Mouse (Mus musculus) kidney, postnatal 36 days (tissue): ENCODE measurements around the gene Fmnl3.
A peak's percentile ranks its signal among the peaks of the same experiment; 100 is the strongest.

Experiments used
- DNase-seq, 2 experiments: peaks; one replicate each; pipeline ENCODE4 v3.0.0; 2021 to 2022; ENCODE audit warnings: mixed read lengths in 2 of 2

Fmnl3 gene

DNA sequence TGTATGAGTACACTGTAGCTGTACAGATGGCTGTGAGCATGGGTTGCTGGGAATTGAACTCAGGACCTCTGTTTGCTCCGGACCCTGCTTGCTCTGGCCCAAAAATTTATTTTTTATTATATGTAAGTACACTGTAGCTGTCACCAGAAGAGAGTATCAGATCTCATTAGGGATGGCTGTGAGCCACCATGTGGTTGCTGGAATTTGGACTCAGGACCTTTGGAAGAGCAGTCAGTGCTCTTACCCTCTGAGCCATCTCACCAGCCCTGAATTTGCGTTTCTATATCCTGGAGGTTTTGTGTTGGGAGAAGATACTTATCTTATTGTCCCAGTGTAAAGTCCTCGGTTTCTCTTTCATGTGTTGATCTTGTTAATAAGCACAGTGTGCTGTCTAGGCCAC lies 16.5 kb upstream of the Fmnl3 start:
- peak; percentile 62 to 76 for DNase-seq

DNA sequence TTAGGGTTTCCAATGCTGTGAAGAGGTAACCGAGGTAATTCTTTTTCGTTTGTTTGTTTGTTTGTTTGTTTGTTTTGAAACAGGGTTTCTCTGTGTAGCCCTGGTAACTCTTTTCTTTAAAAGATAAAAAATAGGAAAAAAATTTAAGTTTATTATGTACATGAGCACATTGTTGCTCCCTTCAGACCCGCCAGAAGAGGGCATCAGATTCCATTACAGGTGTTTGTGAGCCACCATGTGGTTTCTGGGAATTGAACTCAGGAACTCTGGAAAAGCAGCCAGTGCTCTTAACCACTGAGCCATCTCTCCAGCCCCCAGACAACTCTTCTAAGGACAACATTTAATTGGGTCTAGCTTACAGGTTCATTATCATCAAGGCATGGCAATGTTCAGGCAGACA lies 15.8 kb upstream of the Fmnl3 start:
- DNase-seq = peak in 1 of 2 experiments; percentile 52

DNA sequence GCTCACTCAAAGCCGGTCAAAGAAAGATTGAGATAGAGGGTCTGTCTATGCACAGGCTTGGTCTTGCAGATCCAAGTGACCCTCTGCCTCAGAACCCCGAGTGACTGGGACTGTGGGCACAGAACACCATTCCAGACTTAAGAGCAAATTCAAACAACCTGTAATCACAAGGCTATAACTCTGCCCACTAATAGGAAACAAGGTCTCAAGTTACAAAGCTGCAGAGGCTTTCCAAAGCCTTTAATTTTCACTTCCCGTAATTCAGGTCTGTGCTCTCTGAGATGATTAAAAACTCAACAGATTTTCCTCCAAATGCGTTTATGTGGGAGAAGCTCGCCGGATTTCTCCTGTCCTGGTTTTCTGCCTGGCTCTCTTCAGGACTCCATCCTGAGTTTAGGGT lies 13.8 kb upstream of the Fmnl3 start:
- peak in 1 of 2 experiments; percentile 6 for DNase-seq

DNA sequence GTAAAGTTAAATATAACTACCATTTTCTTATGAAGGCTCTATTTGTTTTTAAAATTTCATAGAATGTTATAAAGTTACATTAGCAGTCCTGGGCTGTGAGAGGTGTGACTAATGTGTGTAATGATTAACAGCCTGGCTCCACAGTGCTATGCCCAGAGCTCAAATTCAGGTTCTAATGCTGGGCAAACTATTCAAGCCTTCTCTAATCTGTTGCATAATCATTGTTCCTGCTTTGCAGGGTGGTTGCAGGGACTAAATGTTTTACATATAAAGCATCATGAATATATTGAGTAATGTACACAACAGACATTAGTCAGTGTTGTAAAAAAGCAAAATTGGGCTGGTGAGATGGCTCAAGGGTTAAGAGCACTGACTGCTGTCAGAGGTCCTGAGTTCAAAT lies 12.6 kb upstream of the Fmnl3 start:
- DNase-seq = peak; percentile 51 to 87

DNA sequence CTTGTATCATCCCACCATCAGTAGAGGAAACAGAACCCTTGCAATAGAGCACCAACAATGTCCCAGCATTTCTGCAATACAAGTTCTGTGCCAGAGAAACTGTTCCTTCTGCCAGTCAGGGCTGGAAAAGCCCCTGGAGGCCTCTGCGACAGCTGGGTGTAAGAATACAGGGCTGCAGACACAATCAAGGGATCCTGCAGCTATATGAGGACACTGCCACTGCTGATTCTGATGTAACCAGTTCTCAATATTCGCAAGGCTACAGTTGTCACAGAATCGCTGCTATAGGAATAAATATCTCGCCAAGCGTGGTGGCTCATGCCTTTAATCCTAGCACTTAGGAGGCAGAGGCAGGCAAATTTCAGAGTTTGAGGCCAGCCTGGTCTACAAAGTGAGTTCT lies 6.0 kb upstream of the Fmnl3 start:
- no peak for DNase-seq

DNA sequence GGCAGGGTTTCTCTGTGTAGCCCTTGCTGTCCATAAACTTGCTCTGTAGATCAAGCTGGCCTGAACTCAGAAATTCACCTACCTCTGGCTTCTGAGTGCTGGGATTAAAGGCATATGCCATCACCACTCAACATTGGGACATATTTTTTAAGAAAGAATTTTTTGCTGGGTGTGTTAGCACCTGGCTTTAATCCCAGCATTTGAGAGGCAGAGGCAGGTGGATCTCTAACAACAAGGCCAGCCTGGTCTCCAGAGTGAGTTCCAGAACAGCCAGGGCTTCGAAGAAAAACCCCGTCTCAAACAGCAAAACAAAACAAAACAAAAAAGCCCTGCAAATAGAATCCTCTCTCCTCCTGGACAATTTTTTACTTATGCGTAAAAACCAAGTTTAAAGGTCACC lies 5.3 kb upstream of the Fmnl3 start:
- no peak for DNase-seq

DNA sequence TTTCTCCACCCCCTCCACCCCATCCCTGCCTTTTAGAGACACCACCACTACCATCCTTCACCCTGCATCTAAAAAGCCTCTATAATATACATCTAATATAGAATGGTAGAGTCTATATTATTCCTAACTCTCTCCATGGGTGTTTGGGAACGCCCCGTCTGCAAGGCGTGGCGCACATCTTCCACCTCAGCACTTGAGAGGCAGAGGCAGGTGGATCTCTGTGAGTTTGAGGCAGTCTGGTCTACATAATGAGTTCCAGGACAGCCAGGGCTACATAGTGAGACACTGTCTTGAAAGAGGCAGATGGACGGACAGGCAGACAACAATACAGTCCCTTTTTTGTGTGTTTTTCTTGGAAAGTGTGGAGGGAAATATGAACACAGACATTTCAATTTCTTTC lies 4.8 kb upstream of the Fmnl3 start:
- no peak for DNase-seq

DNA sequence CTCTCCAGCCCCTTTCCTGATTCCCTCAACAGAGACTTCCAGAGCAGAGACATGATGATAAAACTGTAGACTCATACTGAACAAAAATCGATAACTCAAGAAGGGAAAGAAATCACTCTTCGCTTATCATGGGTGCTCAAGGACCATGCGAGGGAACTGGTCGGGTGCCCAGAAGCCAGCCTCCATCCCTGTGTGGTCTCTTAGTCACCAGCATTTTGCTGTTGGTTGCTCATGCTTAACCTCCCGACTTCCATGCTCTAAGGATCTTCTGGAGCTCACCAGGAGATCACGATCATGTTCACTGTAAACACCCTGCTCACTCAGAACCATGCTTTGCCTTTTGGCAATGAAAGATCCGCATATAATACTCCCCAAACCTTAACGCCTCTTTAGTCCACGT lies 2.5 kb upstream of the Fmnl3 start:
- DNase-seq = no peak

DNA sequence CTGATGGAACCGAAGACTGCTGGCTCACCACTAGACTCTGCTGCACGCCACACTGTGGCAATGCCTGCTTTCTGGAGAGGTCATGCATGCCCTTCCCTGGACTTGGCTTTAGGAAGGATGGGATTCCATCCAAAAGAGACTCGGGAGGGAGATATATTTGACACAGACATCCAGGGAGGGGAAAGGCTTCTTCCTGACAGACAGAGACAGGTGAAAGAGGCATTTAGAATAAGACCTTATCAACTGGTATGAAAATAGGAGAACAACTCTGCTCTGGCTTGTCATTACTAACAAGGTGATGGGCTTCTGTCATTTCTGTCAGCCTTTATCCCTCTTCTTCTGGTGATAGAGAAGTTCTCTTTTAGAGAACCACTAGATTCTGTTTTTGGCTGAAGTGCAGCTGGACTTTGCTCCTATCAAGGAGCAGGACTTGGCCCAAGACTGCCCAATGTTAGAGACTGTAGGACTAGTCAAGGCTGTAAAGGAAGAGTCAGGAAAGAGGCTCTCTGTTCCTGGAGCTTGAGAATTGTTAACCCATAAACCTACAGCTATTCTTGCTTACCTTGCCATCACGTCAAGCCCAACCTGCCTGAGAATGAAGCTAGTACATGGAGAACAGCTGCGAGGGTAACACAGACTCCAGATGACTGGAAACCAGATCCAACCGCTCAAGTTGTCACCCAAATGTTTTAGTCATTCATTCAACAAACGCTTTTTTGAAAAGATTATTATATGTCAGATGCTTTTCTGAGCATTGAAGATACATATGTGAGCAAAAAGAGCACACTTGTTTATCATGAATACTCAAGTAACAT lies 1.5 kb upstream of the Fmnl3 start:
- DNase-seq = peak; percentile 56 to 69

DNA sequence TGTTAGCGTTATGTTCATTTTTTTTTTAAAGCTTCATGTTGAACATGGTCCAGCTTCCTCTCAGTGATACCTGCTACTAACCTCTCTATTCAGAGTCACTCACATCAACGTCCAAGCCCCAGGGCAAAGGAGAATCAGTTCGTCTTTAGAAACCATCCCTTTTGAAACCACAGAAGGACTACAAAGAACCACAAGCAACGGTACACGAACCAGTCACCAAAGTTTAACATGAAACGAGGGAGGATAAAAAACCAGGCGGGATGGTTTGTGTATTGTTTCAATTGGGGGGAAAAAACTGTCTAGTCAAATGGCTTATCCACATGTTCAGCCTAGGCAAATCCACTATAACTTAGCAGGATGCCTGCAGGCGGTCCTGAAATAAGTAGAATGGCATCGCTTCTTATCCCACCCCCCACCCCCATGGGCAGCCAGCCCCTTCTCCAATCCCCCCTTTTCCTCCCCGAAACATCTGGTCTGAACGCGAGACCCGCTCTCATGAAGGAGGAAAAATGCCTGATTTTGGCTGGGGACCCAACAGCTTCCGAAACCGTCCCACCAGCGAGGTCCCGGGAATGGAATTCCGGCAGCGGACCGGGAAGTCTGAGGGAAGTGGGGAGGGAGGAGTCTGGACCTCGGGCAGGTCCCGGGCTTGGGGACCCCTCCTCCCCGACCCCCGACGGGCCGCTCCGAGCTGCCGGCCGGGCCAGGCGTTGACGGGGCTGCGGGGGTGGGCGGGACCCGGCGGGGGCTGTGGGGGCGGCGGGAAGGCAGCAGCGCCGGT lies 701 bp downstream of the Fmnl3 start:
- DNase-seq = peak; percentile 45 to 70

DNA sequence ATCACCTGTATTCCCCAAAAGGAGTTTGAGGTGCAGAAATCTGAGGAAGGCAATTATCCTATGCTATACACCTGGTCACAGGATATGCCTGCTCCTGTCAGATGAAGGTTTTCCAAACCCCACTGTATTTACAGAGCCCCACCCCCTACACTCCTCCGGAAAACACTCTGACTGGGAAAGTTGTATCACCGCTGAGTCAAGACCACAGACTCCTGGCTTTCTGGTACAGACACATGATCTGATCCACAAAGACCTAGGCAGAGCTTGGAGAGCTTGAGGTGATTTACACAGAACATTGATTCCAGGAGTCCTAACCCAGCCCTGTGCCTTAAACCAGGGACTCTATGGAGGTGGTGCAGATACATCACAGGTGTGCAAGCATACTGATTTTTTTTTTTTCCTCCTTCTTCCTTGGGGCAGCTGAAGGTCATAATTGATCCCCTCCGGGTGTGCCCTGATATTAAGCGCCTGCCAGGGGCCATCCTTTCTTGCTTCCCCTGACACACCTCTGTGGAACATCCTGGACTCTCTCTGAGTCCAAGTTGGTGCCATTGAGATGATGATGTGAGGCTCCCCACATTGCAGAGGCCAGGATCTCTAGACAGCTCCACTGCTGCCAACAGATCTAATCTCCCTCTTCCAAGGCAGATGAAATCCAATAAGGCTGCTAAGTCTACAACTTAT lies 1.6 kb downstream of the Fmnl3 start:
- no peak for DNase-seq

DNA sequence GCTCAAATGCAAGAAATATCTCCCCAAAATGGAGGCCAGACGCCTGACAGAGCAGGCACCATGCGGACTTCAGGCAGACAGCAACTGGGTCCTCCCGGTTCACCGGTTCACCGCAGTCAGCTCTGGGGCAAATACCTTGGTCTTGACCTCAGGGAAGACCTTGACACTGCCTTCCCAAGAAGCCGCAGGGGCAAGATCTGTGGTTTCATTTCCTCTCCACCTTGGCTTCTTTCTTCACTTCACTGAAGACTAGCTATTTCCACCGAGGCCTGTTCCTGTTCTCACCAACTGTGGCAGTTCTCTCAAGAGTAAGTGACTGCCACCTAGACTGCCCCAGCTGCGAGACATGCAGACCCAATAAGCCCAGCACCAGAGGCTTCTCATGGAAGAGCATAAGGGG lies 5.4 kb downstream of the Fmnl3 start:
- peak in 1 of 2 experiments; percentile 20 for DNase-seq

DNA sequence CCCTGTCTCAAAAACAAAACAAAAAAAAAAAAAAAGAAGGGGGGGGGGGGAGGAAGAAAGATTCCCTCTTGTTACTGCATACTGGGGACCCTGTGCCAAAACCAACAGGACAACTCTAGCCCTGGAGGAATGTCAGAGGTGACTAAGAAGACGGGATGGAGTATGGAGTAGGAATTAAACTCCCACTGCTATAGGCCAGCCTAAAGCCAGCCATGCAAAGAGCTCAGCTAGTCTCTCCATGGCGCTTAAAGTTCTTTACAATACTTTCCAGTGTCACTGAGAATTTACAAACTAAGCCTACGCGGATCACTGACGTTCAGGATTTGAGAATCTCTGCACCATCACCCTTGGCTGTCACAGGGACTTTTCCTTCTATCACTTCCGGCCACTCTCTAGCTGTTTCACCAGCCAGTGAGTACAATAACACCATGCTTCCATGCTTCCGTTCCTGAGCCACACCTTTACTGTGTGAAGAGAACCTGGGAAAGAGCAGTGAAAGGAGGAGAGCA lies 6.2 kb downstream of the Fmnl3 start:
- DNase-seq = no peak

DNA sequence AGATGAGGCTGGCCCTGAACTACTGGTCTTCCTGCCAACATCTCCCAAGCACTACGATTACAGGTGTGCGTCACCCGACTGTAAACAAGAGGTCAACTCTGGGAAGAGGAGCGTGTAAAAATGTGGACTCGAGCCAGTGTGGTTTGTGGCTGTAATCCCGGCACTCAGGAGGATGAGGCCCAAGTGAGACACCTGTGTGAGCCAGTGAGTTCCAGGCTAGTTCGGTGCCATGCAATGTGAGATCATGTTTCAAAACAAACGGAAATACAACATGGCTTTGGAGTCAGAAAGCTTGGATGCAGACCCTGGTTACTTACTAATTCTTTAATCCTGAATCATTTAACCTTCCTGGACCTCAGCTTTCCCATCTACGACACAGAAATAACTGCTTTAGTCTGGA lies 11.3 kb downstream of the Fmnl3 start:
- no peak for DNase-seq

DNA sequence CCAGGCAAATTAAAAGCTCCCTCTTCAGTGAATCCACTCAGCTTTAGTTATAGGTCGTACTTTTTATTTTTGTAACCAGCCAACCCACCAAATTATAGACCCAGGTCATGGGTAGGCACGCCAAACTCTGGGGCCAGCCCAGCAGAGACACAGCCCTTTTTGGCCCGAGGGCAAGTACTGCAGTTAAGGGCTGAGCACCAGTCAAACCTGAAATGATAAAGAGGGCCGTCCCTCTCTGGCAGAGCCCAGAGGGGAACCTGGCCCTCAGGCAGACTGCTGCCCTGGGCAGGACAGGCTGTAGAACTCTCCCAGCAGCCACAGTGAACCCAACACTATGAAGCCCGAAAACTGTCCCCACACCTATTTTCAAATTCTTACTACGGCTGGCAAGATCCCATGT lies 13.8 kb downstream of the Fmnl3 start:
- no peak for DNase-seq

DNA sequence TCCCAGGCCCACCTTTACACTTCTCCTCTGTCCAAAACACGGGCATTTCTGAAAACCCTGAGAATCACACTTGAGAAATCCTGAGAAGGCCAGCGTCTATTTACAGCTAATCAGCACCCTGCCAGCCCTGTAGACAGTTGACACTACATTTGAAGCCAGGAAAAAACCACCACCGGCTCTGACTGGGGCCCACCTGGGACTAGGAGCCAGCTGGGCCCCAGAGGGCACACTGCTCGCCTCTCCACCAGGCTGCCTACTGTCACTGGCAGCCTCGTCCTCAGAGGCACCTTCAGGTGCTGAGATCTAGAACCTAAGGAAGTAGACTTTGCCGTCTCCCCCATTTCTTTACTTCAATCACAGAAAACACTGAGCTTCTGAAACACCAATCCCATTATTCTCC lies 14.6 kb downstream of the Fmnl3 start:
- DNase-seq = no peak

DNA sequence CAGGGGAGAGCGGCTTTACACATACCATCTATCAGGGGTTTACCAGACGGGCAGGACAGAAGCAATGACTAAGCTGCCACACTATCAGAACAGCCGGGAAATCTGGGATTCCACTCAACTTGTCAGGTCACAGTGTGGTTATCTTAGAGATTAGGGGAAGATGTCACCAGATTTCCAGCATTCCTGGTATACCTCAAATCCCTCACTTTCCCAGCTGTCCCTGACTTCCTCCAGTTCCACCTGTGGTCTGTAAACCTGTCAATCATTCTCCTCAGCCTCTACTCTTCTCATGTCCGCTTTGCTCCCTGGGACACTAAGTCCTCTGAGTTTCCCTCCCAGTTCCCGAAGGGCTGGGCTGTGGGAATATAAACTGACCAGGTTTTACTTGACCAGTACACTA lies 18.0 kb downstream of the Fmnl3 start:
- DNase-seq = no peak

DNA sequence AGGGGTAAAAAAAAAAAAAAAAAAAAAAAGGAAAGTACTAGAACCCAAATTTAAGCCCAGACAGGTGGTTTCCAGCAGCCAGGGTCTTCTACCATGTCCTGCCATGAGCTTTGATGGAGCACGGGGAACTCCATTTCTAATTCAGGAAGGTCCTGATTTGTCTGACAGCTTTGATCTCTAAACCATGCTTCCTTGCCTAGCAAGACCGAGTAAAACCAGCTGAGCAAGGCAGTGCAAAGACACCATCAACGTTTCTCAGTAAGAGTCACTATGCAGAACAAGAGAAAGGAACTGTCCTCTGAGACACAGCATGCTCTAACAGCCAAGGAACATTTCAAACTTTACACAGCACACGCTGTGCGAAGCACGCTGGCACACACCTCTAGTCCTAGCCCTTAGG lies 18.7 kb downstream of the Fmnl3 start:
- no peak for DNase-seq

DNA sequence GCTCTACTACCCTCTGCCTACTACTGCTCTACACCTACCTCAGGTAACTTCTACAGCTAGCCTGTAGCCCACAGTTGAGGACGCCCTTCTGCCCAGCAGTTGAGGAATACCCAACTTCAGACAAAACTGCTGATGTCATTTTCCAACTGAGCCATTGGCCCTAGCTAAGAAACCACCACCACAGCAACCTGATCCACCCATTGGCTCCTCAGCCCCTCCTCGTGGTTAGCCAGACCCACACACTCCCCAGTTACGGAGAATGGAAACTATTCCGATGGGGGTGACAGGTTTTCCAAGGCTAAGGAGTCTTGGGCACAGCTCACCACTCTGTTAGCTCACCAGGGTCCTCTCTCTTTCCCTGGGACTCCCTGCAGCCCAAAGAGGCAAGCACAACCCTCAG lies 25.3 kb downstream of the Fmnl3 start:
- DNase-seq = no peak

DNA sequence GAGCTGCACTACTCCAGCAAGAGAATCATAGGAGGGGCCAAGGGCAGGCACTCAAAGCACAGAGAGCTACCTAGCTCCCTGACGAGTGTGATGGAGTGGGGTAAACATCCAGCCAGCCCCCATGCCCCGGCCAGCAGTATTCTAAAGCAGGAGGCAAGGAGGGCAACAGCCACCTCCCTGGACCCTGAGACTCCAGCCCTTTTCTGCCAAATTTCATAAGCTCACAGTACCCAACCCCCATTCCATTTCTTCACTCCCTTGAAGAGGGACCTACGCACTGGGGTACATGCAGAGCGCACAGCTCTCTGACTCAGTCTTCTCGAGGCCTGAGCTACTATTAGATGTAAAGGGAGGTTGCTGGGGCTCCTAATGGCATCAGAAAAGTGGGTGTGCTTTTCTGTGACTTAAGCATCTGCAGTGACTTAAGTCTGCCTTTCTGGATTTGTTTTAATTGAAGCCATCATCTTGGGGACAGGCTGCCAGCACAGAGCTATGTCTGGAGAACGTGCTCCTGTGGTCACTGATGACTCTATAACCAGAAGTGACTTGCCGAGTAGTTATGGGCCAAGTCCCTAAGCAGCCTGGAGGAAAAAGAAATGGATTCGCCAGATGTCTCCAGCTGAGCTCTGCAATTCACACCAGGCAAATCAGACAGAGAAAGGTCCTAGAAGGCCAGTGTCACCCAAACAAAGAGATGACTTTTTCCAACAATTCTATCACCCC lies 26.0 kb downstream of the Fmnl3 start:
- no peak for DNase-seq

DNA sequence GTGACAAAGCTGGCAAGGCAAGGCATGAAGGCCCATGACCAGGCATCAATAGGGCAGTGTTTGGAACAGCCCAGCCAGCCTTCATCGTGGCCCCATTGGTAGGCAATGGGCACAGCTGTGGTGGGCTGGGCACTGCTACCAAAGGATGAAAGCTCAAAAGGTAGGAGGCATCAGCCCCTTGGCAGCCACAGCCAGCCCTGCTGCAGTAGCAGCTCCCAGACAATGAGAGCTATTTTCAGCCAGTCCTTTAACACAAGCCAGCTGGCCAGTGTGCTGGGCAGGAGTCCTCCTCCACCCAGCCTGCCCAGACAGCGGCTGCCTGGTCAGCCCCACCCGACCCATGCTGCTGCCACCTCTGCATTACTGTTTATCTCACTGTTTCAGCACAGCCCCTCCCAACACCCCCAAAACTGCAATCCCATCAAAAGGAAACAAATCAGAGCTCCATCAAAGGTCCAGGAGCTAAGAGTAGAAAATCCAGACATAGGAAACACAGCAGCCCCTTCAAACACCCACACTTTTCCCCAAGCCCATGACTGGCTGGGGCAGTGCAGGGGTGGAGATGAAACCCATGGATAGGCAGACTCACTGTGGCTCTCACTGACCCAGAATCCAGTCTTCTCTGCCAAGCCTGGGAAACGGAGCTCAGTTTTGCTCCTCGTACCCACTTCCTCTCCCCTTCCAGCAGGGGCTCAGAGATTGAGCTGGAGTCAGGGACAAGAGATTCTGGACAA lies 26.7 kb downstream of the Fmnl3 start:
- peak; percentile 36 to 46 for DNase-seq
